Mouse (Mus musculus) midbrain, embryonic 11.5 days (tissue): ENCODE measurements at regions not wholly inside any gene's neighbourhood (a gene's known extent, or its start where the extent isn't known, plus 50 kb on each side); places are given as distances from the start of the nearest gene placed in this dataset.
A peak's percentile ranks its signal among the peaks of the same experiment; 100 is the strongest.

Experiments used
- ATAC-seq: fragments of 200-750 bp; cut with Nextera tagmentation; 2 replicates; pipeline ENCODE4 v1.8.0; 2017; ENCODE audit warnings: moderate TSS enrichment, moderate library complexity; ENCODE audit not compliant: low FRiP score
- DNase-seq: peaks from one replicate; pipeline ENCODE4 v3.0.0; 2015; ENCODE audit warnings: low spot score; ENCODE audit errors: missing footprints
- H3K27ac ChIP-seq: fragments of 300-500 bp; sonication (generic); 2 replicates; pipeline ENCODE4 v1.5.1; 2014; ENCODE audit warnings: low read depth, low read length
- H3K27me3 ChIP-seq: fragments of 300-500 bp; sonication (generic); 2 replicates; pipeline ENCODE4 v1.6.1; 2014; ENCODE audit warnings: mild to moderate bottlenecking, low read length, moderate library complexity, mixed read lengths; ENCODE audit not compliant: control insufficient read depth, insufficient read depth
- H3K36me3 ChIP-seq: fragments of 300-500 bp; sonication (generic); 2 replicates; pipeline ENCODE4 v1.6.1; 2014; ENCODE audit warnings: mild to moderate bottlenecking, low read length, moderate library complexity, mixed read lengths; ENCODE audit not compliant: control insufficient read depth, insufficient read depth
- H3K4me1 ChIP-seq: fragments of 300-500 bp; sonication (generic); 2 replicates; pipeline ENCODE4 v1.6.1; 2014; ENCODE audit warnings: low read length; ENCODE audit not compliant: control insufficient read depth, insufficient read depth
- H3K4me2 ChIP-seq: fragments of 300-500 bp; sonication (generic); 2 replicates; pipeline ENCODE4 v1.6.1; 2014; ENCODE audit warnings: mild to moderate bottlenecking, moderate library complexity
- H3K4me3 ChIP-seq: fragments of 300-500 bp; sonication (generic); 2 replicates; pipeline ENCODE4 v1.5.1; 2014; ENCODE audit warnings: low read depth, low read length
- H3K9ac ChIP-seq: fragments of 300-500 bp; sonication (generic); 2 replicates; pipeline ENCODE4 v1.6.1; 2014; ENCODE audit warnings: low read length
- H3K9me3 ChIP-seq: fragments of 300-500 bp; sonication (generic); 2 replicates; pipeline ENCODE4 v1.6.1; 2016; ENCODE audit warnings: low read length; ENCODE audit not compliant: control insufficient read depth
- WGBS: fragments of 180-500 bp; shearing (Covaris S2); extraction: QIAGEN DNeasy Blood & Tissue Kit; methylation state at CpG from one replicate; pipeline ENCODE4 v1.1.7; 2014; 5-methylcytosine and 5-hydroxymethylcytosine counted together

DNA sequence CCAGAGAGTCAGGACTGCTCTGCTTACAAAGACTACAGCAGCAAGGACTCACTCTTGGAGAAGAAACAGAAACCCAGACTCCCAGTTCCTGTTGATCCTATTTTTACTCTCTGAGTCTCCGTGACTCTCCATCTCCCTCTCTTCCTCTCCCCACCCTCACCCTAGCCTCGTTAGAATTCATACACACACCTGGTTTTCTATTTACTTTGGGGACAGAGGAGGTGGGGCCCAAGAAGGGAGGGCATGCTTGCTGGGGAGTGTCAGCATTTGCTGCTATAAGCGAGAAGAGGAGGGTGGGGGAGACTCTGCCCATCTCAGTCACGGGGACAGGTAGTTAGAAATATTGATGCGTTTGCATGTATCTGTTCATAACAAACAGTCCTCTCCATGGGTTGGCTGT is 129.6 kb upstream of the Runx1 start:
- H3K27ac ChIP-seq = no peak overlapping the region
- H3K9ac ChIP-seq = no peak overlapping the region
- no peaks in the 10 kb centered on the region for H3K36me3 ChIP-seq
- WGBS = 78% methylated on average over 5 of the region's 5 CpGs
- H3K4me2 ChIP-seq = no peak overlapping the region
- no peak for ATAC-seq
- no peaks in the 10 kb centered on the region for H3K9me3 ChIP-seq
- H3K4me3 ChIP-seq = no peak overlapping the region
- H3K4me1 ChIP-seq = no peaks in the 10 kb centered on the region
- no peak for DNase-seq
- H3K27me3 ChIP-seq = no peaks in the 10 kb centered on the region

DNA sequence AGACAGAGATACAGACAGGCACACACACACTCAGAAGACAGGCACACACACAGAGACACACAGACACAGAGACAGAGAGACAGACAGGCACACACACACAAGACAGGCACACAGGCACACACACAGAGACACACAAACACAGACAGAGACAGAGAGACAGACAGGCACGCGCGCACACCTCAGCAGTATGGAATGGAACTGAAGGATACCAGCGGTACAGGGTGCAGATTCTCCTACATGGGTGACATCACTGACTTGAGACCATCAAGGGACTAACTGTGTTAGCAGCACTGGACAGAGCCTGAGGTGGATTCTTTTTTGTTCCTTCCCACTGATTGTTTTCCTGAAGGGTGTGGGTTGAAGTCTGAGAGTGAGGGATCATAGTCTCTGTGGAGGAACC is 129.1 kb upstream of the Runx1 start:
- ATAC-seq = no peak

DNA sequence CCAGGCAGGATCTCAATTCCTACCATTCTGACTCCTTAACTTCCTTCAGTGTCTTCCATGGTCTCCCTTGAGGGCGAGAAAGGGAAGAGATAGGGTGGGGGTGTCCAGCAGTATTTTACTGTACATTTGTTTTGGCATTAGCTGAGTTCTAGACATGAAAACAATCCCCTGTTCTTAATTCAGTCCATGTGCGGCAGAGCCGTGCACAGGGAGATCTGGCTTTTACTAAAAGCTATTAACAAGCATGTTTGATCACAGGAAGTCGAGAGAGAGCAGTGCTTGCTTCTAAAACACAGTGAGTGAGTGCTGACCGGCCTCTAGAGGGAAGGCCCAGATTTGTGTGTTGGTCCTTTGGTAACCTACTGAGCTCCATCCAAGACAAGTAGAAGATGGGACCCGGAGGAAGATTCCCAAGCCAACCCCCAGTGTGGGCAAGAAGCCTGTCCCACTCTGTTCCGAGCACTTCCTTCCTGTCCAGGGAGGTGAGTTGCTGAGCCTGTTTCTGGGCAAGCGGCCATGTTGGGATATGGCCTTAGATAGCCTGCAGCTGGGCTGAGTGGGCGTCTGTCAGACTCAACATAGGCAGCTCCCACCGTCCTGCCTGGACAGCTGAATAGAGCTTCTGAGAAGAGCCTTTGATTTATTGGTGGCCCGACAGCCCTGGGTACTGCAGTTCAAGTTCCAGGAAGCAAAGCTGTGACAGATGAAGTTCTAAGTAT is 128.1 kb upstream of the Runx1 start:
- H3K36me3 ChIP-seq = no peaks in the 10 kb centered on the region
- no peak overlapping the region for H3K4me2 ChIP-seq
- H3K4me1 ChIP-seq = no peaks in the 10 kb centered on the region
- H3K27ac ChIP-seq = no peak overlapping the region
- 80% methylated on average over 11 of the region's 11 CpGs for WGBS
- no peak for ATAC-seq
- DNase-seq = no peak
- H3K9ac ChIP-seq = no peak overlapping the region
- no peaks in the 10 kb centered on the region for H3K27me3 ChIP-seq
- no peaks in the 10 kb centered on the region for H3K9me3 ChIP-seq
- H3K4me3 ChIP-seq = no peak overlapping the region

More for the DNA sequence above, 129.1 kb upstream of the Runx1 start:
- no peak overlapping the region for H3K27ac ChIP-seq
- H3K4me2 ChIP-seq = no peak overlapping the region
- no peaks in the 10 kb centered on the region for H3K9me3 ChIP-seq
- no peaks in the 10 kb centered on the region for H3K4me1 ChIP-seq
- DNase-seq = no peak
- H3K36me3 ChIP-seq = no peaks in the 10 kb centered on the region
- 99% methylated on average over 4 of the region's 4 CpGs for WGBS
- no peak overlapping the region for H3K9ac ChIP-seq
- no peaks in the 10 kb centered on the region for H3K27me3 ChIP-seq
- no peak overlapping the region for H3K4me3 ChIP-seq

DNA sequence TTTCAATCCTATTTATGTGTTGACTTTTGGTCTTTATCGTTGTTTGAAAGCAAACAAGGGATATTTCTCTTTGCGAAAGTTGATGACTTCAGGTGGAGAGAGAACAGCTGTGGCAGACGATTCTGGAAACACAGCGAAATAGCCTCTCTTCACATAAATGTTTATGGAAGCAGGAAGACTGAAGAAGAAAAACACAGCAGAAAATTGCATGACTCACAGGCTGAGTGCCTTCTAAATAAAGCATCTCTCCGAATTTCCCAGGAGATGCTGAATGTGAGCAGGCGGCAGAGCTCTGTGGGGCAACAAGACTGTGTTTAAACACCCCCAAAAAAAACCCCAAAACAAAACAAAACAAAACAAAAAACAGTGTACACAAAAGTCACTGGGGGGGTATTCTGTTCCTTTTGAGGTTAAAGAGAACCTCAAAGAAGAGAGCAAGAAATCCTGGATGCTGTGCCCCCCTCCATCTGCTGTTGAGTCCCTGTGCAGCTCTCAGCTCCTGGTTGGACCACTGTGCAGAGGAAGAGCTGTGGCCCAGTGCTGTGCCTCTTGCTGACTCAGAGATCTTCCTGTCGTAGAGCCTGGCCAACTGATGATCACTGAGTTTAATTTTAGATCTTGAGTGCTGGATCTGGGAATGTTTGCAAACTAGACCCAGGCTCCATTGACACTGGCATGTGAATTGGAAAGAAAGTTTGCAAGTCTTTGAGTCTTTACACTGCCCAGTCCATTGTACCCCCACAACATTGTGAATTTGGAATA is 126.6 kb upstream of the Runx1 start:
- no peaks in the 10 kb centered on the region for H3K4me1 ChIP-seq
- DNase-seq (no peak), ATAC-seq (no peak)
- H3K36me3 ChIP-seq = no peaks in the 10 kb centered on the region
- WGBS = 76% methylated on average over 7 of the region's 7 CpGs
- no peaks in the 10 kb centered on the region for H3K9me3 ChIP-seq
- no peaks in the 10 kb centered on the region for H3K27me3 ChIP-seq
- H3K9ac ChIP-seq = no peak overlapping the region
- no peak overlapping the region for H3K27ac ChIP-seq
- H3K4me3 ChIP-seq = no peak overlapping the region
- H3K4me2 ChIP-seq = no peak overlapping the region

DNA sequence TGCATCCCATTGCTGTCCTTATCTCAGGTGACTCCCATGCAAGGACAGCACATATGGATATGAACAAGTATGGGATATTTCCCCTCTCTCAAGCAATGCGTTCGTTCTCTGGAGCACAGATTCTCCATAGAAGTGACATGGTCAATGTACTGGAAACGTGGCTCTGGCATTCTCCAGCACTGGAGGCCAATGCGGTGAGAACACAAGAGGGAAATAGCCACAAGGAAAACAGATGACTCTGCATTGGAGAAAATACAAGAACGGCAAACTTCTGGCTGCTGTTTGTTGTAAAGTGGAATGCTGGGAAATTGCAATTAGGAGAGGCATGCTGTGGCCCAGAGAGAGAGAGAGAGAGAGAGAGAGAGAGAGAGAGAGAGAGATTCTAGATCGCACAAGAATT is 125.6 kb upstream of the Runx1 start:
- no peaks in the 10 kb centered on the region for H3K4me1 ChIP-seq
- H3K4me3 ChIP-seq = no peak overlapping the region
- 94% methylated on average over 6 of the region's 6 CpGs for WGBS
- H3K4me2 ChIP-seq = no peak overlapping the region
- H3K9me3 ChIP-seq = no peaks in the 10 kb centered on the region
- no peaks in the 10 kb centered on the region for H3K27me3 ChIP-seq
- no peak for ATAC-seq
- DNase-seq = no peak
- H3K27ac ChIP-seq = no peak overlapping the region
- H3K9ac ChIP-seq = no peak overlapping the region
- no peaks in the 10 kb centered on the region for H3K36me3 ChIP-seq

DNA sequence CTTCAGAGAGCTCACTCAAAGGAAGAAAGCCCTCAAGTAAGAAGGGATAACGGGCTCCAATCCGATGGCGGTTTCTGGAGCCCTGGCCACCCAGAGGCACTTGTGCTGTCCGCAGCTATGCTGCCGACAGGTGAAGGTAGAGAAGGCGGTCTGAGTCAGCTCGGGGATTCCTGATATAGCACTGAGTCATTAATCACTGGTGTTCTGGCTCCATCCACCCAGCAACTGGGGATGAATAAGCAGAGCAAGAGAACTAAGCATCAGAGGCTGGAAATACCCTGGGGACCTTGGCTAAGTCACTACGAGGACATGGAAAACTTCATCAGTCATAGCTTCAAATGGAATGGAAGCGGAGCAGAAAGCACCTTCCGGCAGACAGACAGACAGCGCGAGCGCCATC is 122.5 kb upstream of the Runx1 start:
- H3K4me1 ChIP-seq = no peaks in the 10 kb centered on the region
- H3K9me3 ChIP-seq = no peaks in the 10 kb centered on the region
- H3K4me2 ChIP-seq = no peak overlapping the region
- H3K27ac ChIP-seq = no peak overlapping the region
- ATAC-seq = no peak
- WGBS = 93% methylated on average over 13 of the region's 13 CpGs
- no peaks in the 10 kb centered on the region for H3K36me3 ChIP-seq
- DNase-seq = no peak
- H3K27me3 ChIP-seq = no peaks in the 10 kb centered on the region
- no peak overlapping the region for H3K4me3 ChIP-seq
- H3K9ac ChIP-seq = no peak overlapping the region

DNA sequence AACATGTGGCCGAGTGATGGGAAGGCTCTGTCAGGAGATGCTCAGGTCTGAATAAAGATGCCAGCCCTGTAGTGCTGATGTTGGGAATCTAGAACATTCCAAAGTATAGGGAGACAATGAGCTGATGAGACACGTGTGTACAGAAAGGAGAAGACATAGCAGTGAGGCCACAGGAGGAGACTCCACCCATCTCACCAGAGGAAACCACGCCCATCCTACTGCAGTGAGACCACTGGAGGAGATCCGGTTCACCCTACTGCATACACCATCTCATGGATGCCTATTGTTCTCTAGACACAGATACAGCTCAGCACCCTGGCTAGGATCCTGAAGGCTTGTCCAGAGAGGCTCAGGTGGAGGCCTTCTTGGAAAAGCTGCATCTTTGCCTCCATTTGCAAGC is 120.6 kb upstream of the Runx1 start:
- ATAC-seq = no peak

DNA sequence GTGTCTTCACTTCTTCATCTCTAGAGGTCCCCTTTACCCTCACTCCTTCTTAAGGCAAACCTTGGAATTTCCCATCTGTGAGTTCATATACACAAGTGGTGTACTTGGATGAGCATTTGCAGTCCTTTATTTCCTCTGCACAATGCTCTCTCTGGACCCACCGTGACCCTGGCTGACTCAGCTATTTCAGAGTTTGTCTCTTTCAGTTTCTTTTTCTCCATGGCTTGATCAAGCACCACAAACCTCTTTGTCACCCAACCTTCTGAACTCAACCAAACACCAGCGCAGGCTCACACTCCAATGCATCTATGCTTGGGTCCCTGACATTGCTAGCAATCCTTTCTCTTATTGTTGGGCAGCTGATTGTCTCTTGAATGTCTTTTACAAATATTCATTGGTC is 118.0 kb upstream of the Runx1 start:
- H3K4me1 ChIP-seq = no peaks in the 10 kb centered on the region
- DNase-seq = no peak
- ATAC-seq = no peak
- 81% methylated on average over 2 of the region's 2 CpGs for WGBS
- H3K9ac ChIP-seq = no peak overlapping the region
- H3K4me3 ChIP-seq = no peak overlapping the region
- no peak overlapping the region for H3K27ac ChIP-seq
- no peak overlapping the region for H3K4me2 ChIP-seq
- no peaks in the 10 kb centered on the region for H3K9me3 ChIP-seq
- no peaks in the 10 kb centered on the region for H3K36me3 ChIP-seq
- H3K27me3 ChIP-seq = no peaks in the 10 kb centered on the region

More for the DNA sequence above, 120.6 kb upstream of the Runx1 start:
- Histone ChIP-seq H3K36me3 (no peaks in the 10 kb centered on the region), H3K27me3 (no peaks in the 10 kb centered on the region), H3K27ac (no peak overlapping the region), H3K4me1 (no peaks in the 10 kb centered on the region), H3K4me3 (no peak overlapping the region), H3K4me2 (no peak overlapping the region), H3K9me3 (no peaks in the 10 kb centered on the region), H3K9ac (no peak overlapping the region)
- 84% methylated on average over 4 of the region's 4 CpGs for WGBS
- DNase-seq = no peak

DNA sequence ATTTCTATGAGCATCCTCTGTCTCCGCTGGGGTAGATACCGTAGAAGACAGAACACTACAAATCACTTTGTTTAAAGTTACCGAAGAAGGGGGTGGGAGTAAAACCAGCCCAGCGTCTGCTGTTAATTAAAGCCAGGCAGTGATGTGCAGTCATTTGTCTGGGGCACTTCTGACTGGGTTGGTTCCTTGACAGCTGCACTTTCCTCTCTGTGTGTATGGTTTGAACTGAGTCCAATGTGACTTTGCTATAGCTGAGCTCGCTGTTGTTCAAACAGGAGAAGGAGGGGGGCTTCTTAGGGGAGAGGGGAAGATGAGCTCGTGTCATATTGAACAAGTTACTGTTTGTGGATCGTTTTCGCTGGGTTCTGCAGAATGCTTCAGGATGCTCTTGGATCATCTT is 113.7 kb upstream of the Runx1 start:
- H3K9ac ChIP-seq = no peak overlapping the region
- H3K9me3 ChIP-seq = no peaks in the 10 kb centered on the region
- no peak overlapping the region for H3K4me3 ChIP-seq
- no peaks in the 10 kb centered on the region for H3K27me3 ChIP-seq
- no peaks in the 10 kb centered on the region for H3K36me3 ChIP-seq
- DNase-seq (peak; percentile 76), ATAC-seq (no peak)
- no peaks in the 10 kb centered on the region for H3K4me1 ChIP-seq
- H3K27ac ChIP-seq = no peak overlapping the region
- WGBS = 67% methylated on average over 8 of the region's 8 CpGs
- no peak overlapping the region for H3K4me2 ChIP-seq
